Mouse (Mus musculus) MEL (cell line): ENCODE measurements around the gene Tm9sf4.

ENCODE experiments used
- CTCF ChIP-seq, 3 experiments: IDR thresholded peaks in 2 of 3; conservative IDR thresholded peaks in 1 of 3; 2 replicates each; pipeline ENCODE4 v1.5.1; 2011 to 2012; ENCODE audit warnings: low read length in 3 of 3, low read depth in 2 of 3, mild to moderate bottlenecking in 2 of 3, improper control_type of control experiment in 1 of 3, inconsistent platforms in 1 of 3, mixed read lengths in 1 of 3, moderate library complexity in 1 of 3; ENCODE audit not compliant: control insufficient read depth in 1 of 3, insufficient read depth in 1 of 3, poor library complexity in 1 of 3, severe bottlenecking in 1 of 3
- POLR2AphosphoS2 ChIP-seq: IDR thresholded peaks from 2 replicates; pipeline ENCODE4 v1.6.1; 2011; ENCODE audit warnings: low read length, improper control_type of control experiment
- TAL1 ChIP-seq: IDR thresholded peaks from 2 replicates; pipeline ENCODE4 v1.6.1; 2012; ENCODE audit warnings: mild to moderate bottlenecking, inconsistent platforms, low read length, moderate library complexity, mixed read lengths
- ZKSCAN1 ChIP-seq: IDR thresholded peaks from 2 replicates; pipeline ENCODE4 v1.6.1; 2012; ENCODE audit warnings: low read depth, mild to moderate bottlenecking, inconsistent platforms, low read length, improper control_type of control experiment, moderate library complexity

DNA sequence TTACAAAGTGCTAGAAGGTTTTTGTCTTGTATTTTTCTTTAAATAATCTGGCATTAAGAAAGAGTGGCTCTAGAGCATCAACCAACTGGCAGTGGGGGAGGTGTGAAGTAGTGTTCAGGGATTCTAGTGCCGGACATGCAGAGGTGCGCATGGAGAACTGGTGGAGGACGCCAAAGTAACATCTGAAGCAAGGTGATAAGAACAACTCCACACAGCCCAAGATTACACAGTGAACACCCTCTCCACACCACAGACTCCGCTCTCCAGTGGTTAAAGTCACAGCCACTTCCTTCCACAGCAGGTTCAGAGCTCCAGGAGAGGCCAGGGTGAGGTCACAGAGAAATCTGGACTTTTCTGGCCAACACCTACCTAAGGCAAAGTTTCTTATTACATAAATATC is 66.9 kb downstream of the Tm9sf4 start:
- TF ChIP-seq CTCF (IDR thresholded peaks at IDR 0.05 in 2 of 3, conservative IDR thresholded peaks at IDR 0.05 in 1 of 3; ENCODE audit: control insufficient read depth in 1 of 3, insufficient read depth in 1 of 3, low read depth in 2 of 3, low read length in 3 of 3, poor library complexity in 1 of 3, severe bottlenecking in 1 of 3) (no peak), POLR2AphosphoS2 (peak; percentile 61; the same call in 1 of the 2 replicates), ZKSCAN1 (no peak), TAL1 (peak; percentile 90)
